Mouse (Mus musculus) cerebellum, adult 11 months (tissue): ENCODE data around the gene Rtp2.
"Not testable (repeated sequence)": the region's sequence is repeated elsewhere in the genome, so short reads cannot be mapped to it uniquely, and the experiment has no call there.

Experiments
- DNase-seq: peaks from one replicate; pipeline ENCODE4 v3.0.0; 2022

Gene Rtp2

GRCm38 (mm10) chr16:23947654-23948053, 15.5 kb upstream of the Rtp2 start:
- DNase-seq = no peak

DNA sequence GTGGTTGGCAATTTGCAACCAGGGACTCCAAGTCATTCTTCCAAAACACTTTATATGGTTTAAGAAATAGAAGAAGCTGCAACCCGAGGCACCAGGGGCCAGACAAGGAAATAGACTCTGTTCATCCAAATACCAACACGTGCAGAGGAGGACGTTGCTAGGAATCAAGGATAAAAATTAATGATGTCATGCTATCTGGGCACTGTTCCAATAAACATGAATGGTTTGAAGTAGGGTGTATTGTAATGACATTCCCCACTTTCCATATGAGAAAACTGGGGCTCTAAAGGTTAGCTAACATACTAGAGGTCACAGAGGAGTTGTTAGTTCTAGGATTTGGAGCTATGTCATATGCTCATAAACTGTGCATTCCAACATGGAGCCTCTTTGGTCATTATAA, 12.6 kb upstream of the Rtp2 start:
- no peak for DNase-seq

DNA sequence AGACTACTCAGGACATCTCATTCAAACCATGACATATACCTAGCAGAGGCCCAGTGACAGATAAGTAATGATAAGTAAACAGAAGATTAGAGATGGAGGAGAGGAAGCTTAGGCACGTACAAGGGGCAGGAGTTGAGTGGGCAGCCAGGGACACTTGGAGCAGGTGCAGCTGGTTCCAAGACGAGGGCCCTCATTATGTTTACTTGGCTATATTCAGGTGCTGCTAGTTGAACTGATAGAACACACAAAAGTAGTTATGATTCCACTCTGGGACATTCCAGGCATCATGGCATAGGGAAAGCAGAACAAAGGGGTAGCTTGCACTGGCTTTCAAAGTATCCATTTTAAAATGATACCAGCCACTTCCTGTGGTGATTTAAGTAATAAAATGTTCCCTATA, 2.2 kb upstream of the Rtp2 start:
- DNase-seq = no peak

DNA sequence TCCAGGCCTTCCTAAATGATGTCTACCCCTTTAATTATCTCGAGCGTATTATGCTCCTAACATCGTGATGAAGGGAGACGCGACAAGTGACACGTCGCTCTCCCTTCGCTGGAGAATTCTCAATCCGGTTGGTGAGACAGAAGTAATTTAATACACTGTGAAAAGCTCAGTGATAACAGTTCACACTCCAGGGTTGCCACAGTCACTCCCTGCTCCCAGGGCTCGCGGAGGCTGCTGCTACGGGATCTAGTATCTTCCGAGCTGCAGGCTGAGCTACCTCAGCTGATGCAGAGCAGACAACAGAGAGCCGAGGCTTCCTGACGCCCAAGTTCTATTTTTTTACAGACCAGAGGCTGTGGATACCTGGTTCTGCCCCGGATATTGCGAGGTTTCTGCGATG, 919 bp downstream of the Rtp2 start:
- no peak for DNase-seq

- no peak for DNase-seq
Observed at GRCm38 (mm10) chr16:23930426-23931073, 1.6 kb downstream of the Rtp2 start.

DNA sequence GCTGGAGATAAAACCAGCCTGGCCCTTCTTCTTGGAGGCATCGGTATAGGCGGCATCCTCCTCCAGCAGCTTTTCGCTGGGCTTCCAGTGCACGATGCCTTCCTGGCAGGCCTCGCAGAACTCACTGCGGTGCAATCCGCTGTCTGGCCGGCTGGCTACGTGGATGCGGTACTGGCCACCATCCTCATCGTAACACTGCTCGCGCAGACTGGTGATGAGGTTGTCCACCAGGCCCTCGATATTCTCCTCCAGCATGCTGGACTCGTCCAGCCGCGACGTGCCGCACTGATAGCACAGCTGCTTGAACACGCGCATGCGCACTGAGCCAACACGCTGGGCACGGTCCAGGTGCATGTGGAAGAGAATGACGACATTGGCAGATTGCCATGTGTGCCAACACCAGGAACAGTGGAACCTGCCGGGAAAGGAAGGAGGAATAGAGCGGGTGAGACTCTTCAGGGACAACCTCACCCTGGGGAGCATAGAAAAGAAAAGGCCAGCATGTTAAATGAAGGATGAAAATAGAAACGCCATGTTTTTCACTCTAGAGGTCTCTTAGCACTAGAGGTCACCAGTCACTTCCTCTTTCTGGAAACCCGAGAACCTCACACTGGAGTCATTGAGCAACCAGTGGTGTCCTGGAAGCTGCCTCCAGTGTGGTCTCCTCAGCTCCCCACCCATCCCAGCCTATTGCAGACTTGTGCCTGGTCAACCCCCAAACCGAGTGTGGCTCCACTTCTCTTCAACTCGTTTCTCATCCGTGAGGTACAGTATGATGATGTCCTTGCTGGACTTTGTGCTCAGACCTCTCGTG, 4.7 kb downstream of the Rtp2 start:
- no peak for DNase-seq

- DNase-seq = no peak
Observed at GRCm38 (mm10) chr16:23922906-23923305, 9.3 kb downstream of the Rtp2 start.

DNA sequence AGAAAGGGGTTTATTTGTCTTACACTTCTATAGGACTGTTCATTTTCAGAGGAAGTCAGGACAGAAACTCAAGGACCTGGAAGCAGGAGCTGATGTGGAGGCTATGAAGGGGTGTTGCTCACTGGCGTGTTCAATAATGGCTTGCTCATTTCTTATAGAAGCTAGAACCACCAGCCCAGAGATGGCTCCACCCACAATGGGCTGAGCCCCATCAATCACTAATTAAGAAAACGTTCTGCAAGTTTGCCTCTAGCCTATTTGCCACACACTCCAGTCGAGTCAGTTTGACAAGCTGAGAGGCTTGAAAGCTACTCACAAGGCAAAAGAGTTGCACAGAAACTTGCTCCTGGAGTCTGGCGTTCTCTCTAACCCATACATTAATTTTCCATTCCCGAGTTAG, 10.5 kb downstream of the Rtp2 start:
- DNase-seq = no peak

DNA sequence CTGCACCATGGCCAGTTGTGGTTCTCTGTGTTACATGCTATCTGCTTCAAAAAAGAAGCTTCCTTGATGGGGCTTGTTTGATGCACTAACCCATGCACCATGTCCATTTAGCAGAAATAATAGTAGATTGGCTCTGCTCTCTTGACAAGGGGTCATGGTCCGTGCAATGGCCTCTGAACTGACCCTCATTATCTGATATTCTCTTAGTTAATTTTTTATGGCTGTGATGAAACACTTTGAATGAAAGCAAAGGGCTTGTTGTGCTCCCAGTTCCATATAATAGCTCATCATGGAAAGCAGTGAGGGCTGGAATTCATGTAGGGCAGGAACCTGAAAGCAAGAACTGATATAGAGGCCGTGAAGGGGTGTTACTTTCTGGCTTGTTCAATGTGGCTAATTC, 12.8 kb downstream of the Rtp2 start:
- no peak for DNase-seq

DNA sequence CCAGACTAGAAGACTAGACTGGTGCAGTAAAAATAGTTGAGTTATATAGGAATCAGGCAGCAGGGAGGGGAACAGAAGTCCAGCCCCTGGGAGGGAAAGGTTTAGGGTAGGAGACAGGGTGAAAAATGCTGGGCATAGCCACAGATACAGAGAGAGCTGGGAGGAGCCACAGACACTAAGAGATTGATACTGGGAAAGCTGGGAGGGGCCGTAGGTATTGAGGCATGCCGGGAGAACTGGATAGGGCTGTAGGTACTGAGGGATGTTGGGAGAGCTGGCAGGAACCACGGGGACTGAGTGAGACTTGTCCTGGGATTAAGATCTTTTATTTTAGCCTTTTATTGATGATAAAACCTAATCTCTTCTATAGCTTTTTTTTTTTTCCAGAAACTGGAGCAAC, 18.8 kb downstream of the Rtp2 start:
- DNase-seq = no peak

DNA sequence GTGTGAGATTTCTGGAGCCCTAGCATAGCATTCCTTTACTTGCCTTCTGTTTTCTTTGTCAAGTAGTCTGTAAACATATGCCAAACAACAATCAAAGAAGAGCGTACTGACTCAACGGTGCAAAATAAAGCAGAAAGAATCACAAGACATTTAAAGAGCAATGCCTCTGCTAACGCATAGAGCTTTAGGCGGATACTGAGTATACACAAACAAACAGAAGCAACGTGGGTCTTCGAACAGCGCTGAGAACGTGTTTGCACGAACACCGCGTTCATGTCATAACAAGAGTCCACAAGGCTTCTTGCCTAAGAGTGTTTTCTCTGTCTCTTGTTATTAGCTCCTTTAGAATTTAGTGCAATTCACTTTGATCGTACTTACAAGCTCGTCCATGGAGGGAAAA, 19.5 kb downstream of the Rtp2 start:
- DNase-seq = no peak

GRCm38 (mm10) chr16:23909015-23909354, 23.2 kb downstream of the Rtp2 start:
- DNase-seq = not testable (repeated sequence)

GRCm38 (mm10) chr16:23908076-23909014, 23.8 kb downstream of the Rtp2 start:
- DNase-seq = not testable (repeated sequence)

DNA sequence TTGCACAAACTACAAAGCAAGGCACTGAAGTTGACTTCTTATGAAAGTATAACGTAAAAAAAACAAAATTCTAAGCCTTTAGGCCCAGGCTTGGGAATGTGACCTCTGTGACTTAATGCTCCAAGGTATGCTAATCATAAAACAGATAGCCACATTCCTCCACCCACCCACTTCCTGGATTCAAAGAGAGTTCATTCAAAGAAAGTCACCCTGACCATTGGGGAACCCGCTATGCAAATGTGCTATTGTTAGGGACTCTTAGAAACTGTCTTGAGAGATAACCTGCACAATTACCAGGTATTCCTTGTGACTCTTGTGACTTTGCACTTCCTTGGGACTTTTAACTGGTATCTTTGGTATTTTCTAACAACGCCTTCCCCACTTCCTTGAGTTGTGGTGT, 25.6 kb downstream of the Rtp2 start:
- not testable (repeated sequence) for DNase-seq

- DNase-seq = no peak
Observed at GRCm38 (mm10) chr16:23901411-23901810, 30.8 kb downstream of the Rtp2 start.

DNA sequence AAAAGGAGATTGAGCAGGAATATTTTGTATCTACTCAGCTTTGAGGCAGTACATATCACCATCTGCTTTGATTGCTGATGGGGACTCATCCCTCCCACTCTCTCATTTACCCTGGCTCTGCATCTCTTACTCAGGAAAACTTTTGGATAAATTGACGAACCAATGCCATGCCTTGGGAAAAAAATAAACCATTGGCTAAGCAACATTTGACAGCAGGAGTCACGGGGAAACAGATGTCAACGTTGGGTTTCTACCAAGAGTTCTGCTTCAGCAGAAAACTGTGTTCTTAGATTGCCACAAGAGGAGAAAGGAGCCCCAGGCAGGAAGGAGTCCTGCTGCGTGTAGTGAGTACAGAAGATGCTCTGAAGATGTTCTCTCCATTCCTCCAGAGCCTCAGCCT, 32.1 kb downstream of the Rtp2 start:
- no peak for DNase-seq

DNA sequence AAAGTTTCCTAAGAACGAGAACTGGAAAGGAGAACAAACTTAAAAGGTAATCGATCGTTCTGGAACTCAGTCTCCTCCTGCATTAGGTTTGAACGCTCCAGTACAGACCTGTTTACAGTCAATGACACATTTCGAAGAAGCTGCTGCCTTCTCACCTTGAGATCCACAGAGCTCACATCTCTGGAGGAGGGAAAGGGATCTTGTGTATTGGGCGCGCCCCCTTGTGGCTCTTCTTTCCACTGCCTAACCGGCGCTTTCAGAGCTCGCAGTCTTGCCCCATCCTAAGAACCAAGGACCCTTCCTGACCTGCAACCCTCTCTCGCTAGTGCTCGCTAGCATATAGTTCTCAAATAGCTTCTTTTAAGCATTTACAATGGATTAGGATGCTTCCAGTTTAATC, 33.4 kb downstream of the Rtp2 start:
- peak; percentile 61 for DNase-seq

- DNase-seq = peak; percentile 35
Observed at GRCm38 (mm10) chr16:23897984-23898586, 34.1 kb downstream of the Rtp2 start.

DNA sequence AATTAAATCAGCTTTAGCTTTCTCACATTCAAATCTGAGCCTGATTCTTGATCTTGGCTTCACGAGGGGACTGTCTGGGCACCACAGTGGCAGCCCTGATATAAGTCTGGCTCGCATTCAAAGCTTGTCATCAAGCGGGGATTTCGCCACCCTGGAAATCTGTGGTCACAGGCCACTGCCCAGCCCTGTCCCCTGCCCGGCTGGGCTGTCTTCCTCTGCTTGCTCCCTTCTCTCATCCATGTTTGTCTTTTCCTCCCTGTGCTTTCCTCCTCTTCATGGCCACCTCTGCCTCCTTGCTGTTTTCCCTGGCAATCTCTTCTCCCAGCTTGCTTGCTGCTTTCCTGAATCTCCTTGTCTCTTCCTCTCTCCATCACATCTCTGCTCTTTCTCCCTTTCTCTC, 34.7 kb downstream of the Rtp2 start:
- DNase-seq = no peak

- DNase-seq = no peak
Observed at GRCm38 (mm10) chr16:23895135-23895534, 37.1 kb downstream of the Rtp2 start.

DNA sequence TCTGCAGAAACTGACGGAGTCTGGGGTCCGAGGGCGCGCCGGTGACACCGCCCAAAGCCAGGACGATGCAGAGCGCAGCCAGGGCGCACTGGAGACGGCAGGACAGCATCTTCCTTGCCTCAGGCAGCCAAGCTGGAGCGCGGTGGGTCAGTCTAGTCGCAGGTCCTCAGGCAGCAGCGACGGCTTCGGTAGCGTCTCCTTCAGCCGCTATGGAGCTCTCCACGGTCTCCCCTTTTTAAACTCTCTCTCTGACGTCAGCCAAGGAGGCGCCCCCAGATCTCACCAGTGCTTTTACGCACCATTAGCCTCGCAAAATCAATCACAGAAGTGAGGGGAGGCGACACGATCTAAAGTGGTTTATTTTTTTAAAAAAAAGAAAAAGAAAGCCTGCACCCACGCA, 41.6 kb downstream of the Rtp2 start, which contains the start of gene Sst:
TSS of gene Sst (minus strand) at position 323 of the 400 bp plus-strand sequence.
- no peak for DNase-seq

GRCm38 (mm10) chr16:23890151-23890550, 42.0 kb downstream of the Rtp2 start:
- no peak for DNase-seq
